Mouse (Mus musculus): ENCODE data around the gene Cwc25. TPM values are rescaled to one million over a fixed set of nuclear protein-coding genes. Genes with fewer than 3 reads are reported as not detected.

Gene Cwc25
- polyA plus RNA-seq, 1 experiment, result 16.4 TPM

GRCm38 (mm10) chr11:97808621-97809234 lies 42.4 kb upstream of the Cwc25 start:
- H3K4me3 ChIP-seq (ENCODE audit: insufficient read depth, low read length), result no peak overlapping the region
- H3K27ac ChIP-seq (ENCODE audit: insufficient read depth, low read length), result peak overlapping the region; percentile 39; the same call in 1 of the 2 replicates
- TF ChIP-seq POLR2A (IDR thresholded peaks at IDR 0.05; ENCODE audit: low read depth, low read length) (no peak), CTCF (IDR thresholded peaks at IDR 0.05; ENCODE audit: borderline replicate concordance, insufficient read depth, low read length) (no peak)
- peaks cover 59% of the 10 kb centered on the region for H3K4me1 ChIP-seq (ENCODE audit: control insufficient read depth, insufficient read depth, low read length)

GRCm38 (mm10) chr11:97808093-97808492 lies 41.7 kb upstream of the Cwc25 start:
- peak overlapping the region; percentile 60 for H3K27ac ChIP-seq (ENCODE audit: insufficient read depth, low read length)
- peaks cover 56% of the 10 kb centered on the region for H3K4me1 ChIP-seq (ENCODE audit: control insufficient read depth, insufficient read depth, low read length)
- TF ChIP-seq POLR2A (IDR thresholded peaks at IDR 0.05; ENCODE audit: low read depth, low read length) (no peak), CTCF (IDR thresholded peaks at IDR 0.05; ENCODE audit: borderline replicate concordance, insufficient read depth, low read length) (no peak)
- no peak overlapping the region for H3K4me3 ChIP-seq (ENCODE audit: insufficient read depth, low read length)

DNA sequence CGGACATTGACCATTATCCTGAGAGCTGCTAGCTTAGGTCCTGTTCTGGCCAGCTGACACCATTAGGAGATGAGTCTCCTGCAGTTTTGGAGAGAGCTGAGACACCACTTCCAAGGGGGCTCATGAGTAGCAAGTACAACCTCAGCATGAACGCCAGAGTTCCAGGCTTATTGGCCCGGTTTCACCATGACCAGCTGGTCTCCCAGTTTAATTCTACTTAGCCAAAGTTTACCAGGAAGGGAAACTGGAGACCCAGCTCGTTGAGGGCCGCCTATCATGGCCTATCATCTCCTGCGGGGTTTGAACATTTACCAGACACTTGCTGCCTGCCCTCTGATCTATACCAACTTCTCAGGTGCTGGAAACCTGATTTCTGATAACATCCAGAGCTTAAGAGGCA lies 41.3 kb upstream of the Cwc25 start:
- no peak overlapping the region for H3K4me3 ChIP-seq (ENCODE audit: insufficient read depth, low read length)
- no peak for TF ChIP-seq CTCF (IDR thresholded peaks at IDR 0.05; ENCODE audit: borderline replicate concordance, insufficient read depth, low read length)
- no peak for TF ChIP-seq POLR2A (IDR thresholded peaks at IDR 0.05; ENCODE audit: low read depth, low read length)
- H3K27ac ChIP-seq (ENCODE audit: insufficient read depth, low read length), result peak overlapping the region; percentile 60
- peaks cover 52% of the 10 kb centered on the region for H3K4me1 ChIP-seq (ENCODE audit: control insufficient read depth, insufficient read depth, low read length)

DNA sequence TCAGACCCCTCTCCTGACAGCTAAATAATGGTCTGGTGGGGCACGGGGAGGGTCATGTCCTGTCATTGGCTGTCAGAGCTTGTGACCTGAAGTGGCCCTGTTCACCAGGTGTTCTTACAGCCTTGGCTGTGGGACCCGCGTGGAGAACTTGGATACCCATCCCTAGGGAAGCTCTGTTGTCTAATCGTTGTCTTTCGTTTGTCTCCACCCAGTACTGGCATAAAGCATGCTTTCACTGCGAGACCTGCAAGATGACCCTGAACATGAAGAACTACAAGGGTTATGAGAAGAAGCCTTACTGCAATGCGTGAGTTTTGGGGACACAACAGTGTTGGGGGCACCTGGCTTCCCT lies 40.2 kb upstream of the Cwc25 start:
- Histone ChIP-seq H3K4me1 (ENCODE audit: control insufficient read depth, insufficient read depth, low read length) (peaks cover 52% of the 10 kb centered on the region), H3K4me3 (ENCODE audit: insufficient read depth, low read length) (no peak overlapping the region), H3K27ac (ENCODE audit: insufficient read depth, low read length) (peak overlapping the region; percentile 79)
- TF ChIP-seq CTCF (IDR thresholded peaks at IDR 0.05; ENCODE audit: borderline replicate concordance, insufficient read depth, low read length), result no peak
- TF ChIP-seq POLR2A (IDR thresholded peaks at IDR 0.05; ENCODE audit: low read depth, low read length), result no peak

GRCm38 (mm10) chr11:97805662-97806612 lies 39.6 kb upstream of the Cwc25 start:
- no peak overlapping the region for H3K4me3 ChIP-seq (ENCODE audit: insufficient read depth, low read length)
- H3K27ac ChIP-seq (ENCODE audit: insufficient read depth, low read length), result peak overlapping the region; percentile 79
- peaks cover 52% of the 10 kb centered on the region for H3K4me1 ChIP-seq (ENCODE audit: control insufficient read depth, insufficient read depth, low read length)
- TF ChIP-seq CTCF (IDR thresholded peaks at IDR 0.05; ENCODE audit: borderline replicate concordance, insufficient read depth, low read length), result no peak
- TF ChIP-seq POLR2A (IDR thresholded peaks at IDR 0.05; ENCODE audit: low read depth, low read length), result no peak

DNA sequence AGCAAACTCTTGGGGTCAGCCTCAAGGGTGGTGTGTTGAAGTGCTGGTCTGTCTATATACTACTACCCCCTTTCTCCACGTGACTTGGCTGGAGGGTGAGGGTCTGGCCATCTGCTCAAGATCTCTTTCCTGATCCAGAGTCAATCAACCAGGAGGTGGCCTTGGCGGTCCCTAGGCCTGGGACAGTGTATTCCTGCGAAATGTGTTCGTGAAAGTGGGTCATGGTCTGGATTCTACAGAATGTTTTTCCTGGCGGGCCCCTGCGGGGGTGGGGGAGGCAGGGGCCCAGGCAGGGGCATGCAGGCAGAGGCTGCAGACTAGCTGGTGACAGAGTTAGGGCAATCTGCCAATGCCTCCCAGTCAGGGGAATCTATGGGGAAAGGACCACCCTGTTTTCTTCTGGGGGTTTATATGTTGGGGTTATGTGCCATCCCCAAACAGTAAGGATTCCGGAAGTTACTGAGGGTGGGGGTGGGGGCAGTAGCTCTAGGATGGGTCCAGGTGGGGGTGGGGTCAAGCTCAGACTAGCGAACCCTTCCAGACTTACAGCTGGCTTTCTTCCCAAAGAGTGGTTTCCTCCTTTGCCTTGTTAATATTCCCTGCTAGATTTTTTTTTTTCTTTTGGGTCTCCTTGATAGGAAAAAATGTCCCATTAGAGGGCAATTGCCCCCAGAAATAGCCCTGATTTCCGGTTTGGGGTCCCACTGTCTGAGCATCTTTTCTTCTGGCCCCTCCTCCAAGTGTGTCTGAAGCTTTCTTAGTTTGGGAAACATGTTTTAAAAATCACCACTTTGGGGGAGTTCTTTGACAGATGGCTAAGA lies 38.7 kb upstream of the Cwc25 start:
- no peak for TF ChIP-seq CTCF (IDR thresholded peaks at IDR 0.05; ENCODE audit: borderline replicate concordance, insufficient read depth, low read length)
- Histone ChIP-seq H3K4me3 (ENCODE audit: insufficient read depth, low read length) (peak overlapping the region; percentile 1), H3K4me1 (ENCODE audit: control insufficient read depth, insufficient read depth, low read length) (peaks cover 47% of the 10 kb centered on the region), H3K27ac (ENCODE audit: insufficient read depth, low read length) (peak overlapping the region; percentile 96)

- Histone ChIP-seq H3K27ac (ENCODE audit: insufficient read depth, low read length) (peak overlapping the region; percentile 36; the same call in 1 of the 2 replicates), H3K4me3 (ENCODE audit: insufficient read depth, low read length) (no peak overlapping the region), H3K4me1 (ENCODE audit: control insufficient read depth, insufficient read depth, low read length) (peaks cover 36% of the 10 kb centered on the region)
- TF ChIP-seq CTCF (IDR thresholded peaks at IDR 0.05; ENCODE audit: borderline replicate concordance, insufficient read depth, low read length), result no peak
- TF ChIP-seq POLR2A (IDR thresholded peaks at IDR 0.05; ENCODE audit: low read depth, low read length), result no peak
Measured at GRCm38 (mm10) chr11:97803847-97804246, 37.5 kb upstream of the Cwc25 start.

GRCm38 (mm10) chr11:97802495-97802894 lies 36.1 kb upstream of the Cwc25 start:
- no peak for TF ChIP-seq POLR2A (IDR thresholded peaks at IDR 0.05; ENCODE audit: low read depth, low read length)
- no peak for TF ChIP-seq CTCF (IDR thresholded peaks at IDR 0.05; ENCODE audit: borderline replicate concordance, insufficient read depth, low read length)
- H3K4me3 ChIP-seq (ENCODE audit: insufficient read depth, low read length), result peak overlapping the region; percentile 90
- peaks cover 30% of the 10 kb centered on the region for H3K4me1 ChIP-seq (ENCODE audit: control insufficient read depth, insufficient read depth, low read length)
- peak overlapping the region; percentile 81; the same call in 1 of the 2 replicates for H3K27ac ChIP-seq (ENCODE audit: insufficient read depth, low read length)

- H3K4me1 ChIP-seq (ENCODE audit: control insufficient read depth, insufficient read depth, low read length), result peaks cover 27% of the 10 kb centered on the region
- peak overlapping the region; percentile 81 for H3K27ac ChIP-seq (ENCODE audit: insufficient read depth, low read length)
- H3K4me3 ChIP-seq (ENCODE audit: insufficient read depth, low read length), result peak overlapping the region; percentile 90
- TF ChIP-seq POLR2A (IDR thresholded peaks at IDR 0.05; ENCODE audit: low read depth, low read length), result no peak
- no peak for TF ChIP-seq CTCF (IDR thresholded peaks at IDR 0.05; ENCODE audit: borderline replicate concordance, insufficient read depth, low read length)
Measured at GRCm38 (mm10) chr11:97802194-97802470, 35.8 kb upstream of the Cwc25 start.

Data from embryonic fibroblast, embryonic 13.5 days (primary cell).